Mouse (Mus musculus) liver, embryonic 11.5 days (tissue): ENCODE data around the gene Opa3. TPM values are rescaled to one million over a fixed set of nuclear protein-coding genes. Genes with fewer than 3 reads are reported as not detected.

Source experiments
- ATAC-seq: fragments of 200-750 bp; cut with Nextera tagmentation; replicated peaks from 2 replicates; pipeline ENCODE4 v1.8.0; 2017; ENCODE audit warnings: moderate number of reproducible peaks, mild to moderate bottlenecking, moderate TSS enrichment, moderate library complexity; ENCODE audit not compliant: low FRiP score
- DNase-seq: peaks from one replicate; pipeline ENCODE4 v3.0.0-alpha.2; 2017; ENCODE audit warnings: low spot score
- H3K27ac ChIP-seq: fragments of 300-500 bp; sonication (generic); 2 replicates; pipeline ENCODE4 v1.5.1; 2014; ENCODE audit warnings: mild to moderate bottlenecking, low read depth, low read length, control low read depth
- H3K27me3 ChIP-seq: fragments of 300-500 bp; sonication (generic); replicated peaks from 2 replicates; pipeline ENCODE4 v1.6.1; 2014; ENCODE audit warnings: low read length, mixed read lengths; ENCODE audit not compliant: control insufficient read depth, insufficient read depth
- H3K36me3 ChIP-seq: fragments of 300-500 bp; sonication (generic); 2 replicates; pipeline ENCODE4 v1.6.1; 2014; ENCODE audit warnings: mild to moderate bottlenecking, low read length, moderate library complexity, mixed read lengths; ENCODE audit not compliant: control insufficient read depth, insufficient read depth
- H3K4me1 ChIP-seq: fragments of 300-500 bp; sonication (generic); replicated peaks from 2 replicates; pipeline ENCODE4 v1.6.1; 2014; ENCODE audit warnings: low read length, mixed read lengths; ENCODE audit not compliant: control insufficient read depth, insufficient read depth
- H3K4me2 ChIP-seq: fragments of 300-500 bp; sonication (generic); 2 replicates; pipeline ENCODE4 v1.6.1; 2014; ENCODE audit warnings: mild to moderate bottlenecking, control low read depth, moderate library complexity
- H3K4me3 ChIP-seq: fragments of 300-500 bp; sonication (generic); 2 replicates; pipeline ENCODE4 v1.5.1; 2014; ENCODE audit warnings: low read depth, low read length, control low read depth
- H3K9ac ChIP-seq: fragments of 300-500 bp; sonication (generic); 2 replicates; pipeline ENCODE4 v1.6.1; 2014; ENCODE audit warnings: low read depth, low read length, control low read depth
- H3K9me3 ChIP-seq: fragments of 300-500 bp; sonication (generic); 2 replicates; pipeline ENCODE4 v1.6.1; 2016; ENCODE audit warnings: low read length, inconsistent platforms, mixed read lengths; ENCODE audit not compliant: control insufficient read depth
- WGBS: fragments of 180-500 bp; shearing (Covaris S2); extraction: QIAGEN DNeasy Blood & Tissue Kit; methylation state at CpG from one replicate; pipeline ENCODE4 v1.1.7; 2014; 5-methylcytosine and 5-hydroxymethylcytosine counted together
- polyA plus RNA-seq: library from polyadenylated mRNA; unstranded; fragments of >200 nt; fragmentation: Nextera tagmentation; extraction: Ambion mirVana; gene quantifications from 2 replicates; pipeline ENCODE4 v1.2.1, GENCODE M21; 2014

Opa3 gene
- polyA plus RNA-seq, 1 experiment from 2014 or later, result 33.9 TPM

- no peak for ATAC-seq
- Histone ChIP-seq H3K36me3 (no peaks in the 10 kb centered on the region), H3K27me3 (peaks cover 16% of the 10 kb centered on the region), H3K4me3 (no peak overlapping the region), H3K27ac (no peak overlapping the region), H3K9ac (no peak overlapping the region), H3K4me1 (no peaks in the 10 kb centered on the region), H3K9me3 (no peaks in the 10 kb centered on the region; the same call in 1 of the 2 replicates), H3K4me2 (no peak overlapping the region)
- DNase-seq, result no peak
- WGBS, result 60% methylated on average over 5 of the region's 5 CpGs
Measured at GRCm38 (mm10) chr7:19211041-19211675, 17.0 kb upstream of the Opa3 start.

GRCm38 (mm10) chr7:19211996-19212755 lies 16.0 kb upstream of the Opa3 start, which contains the start of gene Gpr4:
Gpr4 (plus strand) TSS chr7:19212538.
- H3K9ac ChIP-seq, result peak within 1 kb of the TSS; percentile 36
- H3K4me3 ChIP-seq, result peak within 1 kb of the TSS; percentile 51
- no peaks in the 10 kb centered on the region for H3K4me1 ChIP-seq
- 4% methylated on average over 29 of the region's 30 CpGs for WGBS
- H3K27me3 ChIP-seq, result peaks cover 16% of the 10 kb centered on the region
- ATAC-seq, result peak; percentile 68
- peak; percentile 60 for DNase-seq
- peak within 1 kb of the TSS; percentile 81 for H3K4me2 ChIP-seq
- no peaks in the 10 kb centered on the region; the same call in 1 of the 2 replicates for H3K9me3 ChIP-seq
- H3K36me3 ChIP-seq, result no peaks in the 10 kb centered on the region
- no peak within 1 kb of the TSS for H3K27ac ChIP-seq

- Histone ChIP-seq H3K27ac (no peak overlapping the region), H3K36me3 (no peaks in the 10 kb centered on the region), H3K9ac (no peak overlapping the region), H3K27me3 (peaks cover 16% of the 10 kb centered on the region), H3K4me2 (peak overlapping the region; percentile 81; the same call in 1 of the 2 replicates), H3K9me3 (no peaks in the 10 kb centered on the region; the same call in 1 of the 2 replicates), H3K4me3 (no peak overlapping the region), H3K4me1 (no peaks in the 10 kb centered on the region)
- DNase-seq (no peak), ATAC-seq (no peak)
- 70% methylated on average over 2 of the region's 2 CpGs for WGBS
Measured at GRCm38 (mm10) chr7:19213385-19213784, 14.7 kb upstream of the Opa3 start.

- Histone ChIP-seq H3K4me1 (no peaks in the 10 kb centered on the region), H3K9ac (no peak overlapping the region), H3K4me2 (no peak overlapping the region), H3K9me3 (no peaks in the 10 kb centered on the region; the same call in 1 of the 2 replicates), H3K4me3 (no peak overlapping the region), H3K27me3 (peaks cover 16% of the 10 kb centered on the region), H3K36me3 (no peaks in the 10 kb centered on the region), H3K27ac (no peak overlapping the region)
- DNase-seq, result no peak
- WGBS, result 60% methylated on average over 7 of the region's 7 CpGs
- no peak for ATAC-seq
Measured at GRCm38 (mm10) chr7:19214369-19214768, 13.8 kb upstream of the Opa3 start.

GRCm38 (mm10) chr7:19214940-19215339 lies 13.2 kb upstream of the Opa3 start:
- no peak overlapping the region for H3K9ac ChIP-seq
- no peaks in the 10 kb centered on the region for H3K36me3 ChIP-seq
- no peak overlapping the region for H3K27ac ChIP-seq
- peaks cover 16% of the 10 kb centered on the region for H3K27me3 ChIP-seq
- H3K9me3 ChIP-seq, result no peaks in the 10 kb centered on the region; the same call in 1 of the 2 replicates
- DNase-seq, result no peak
- 59% methylated on average over 9 of the region's 9 CpGs for WGBS
- H3K4me2 ChIP-seq, result no peak overlapping the region
- no peaks in the 10 kb centered on the region for H3K4me1 ChIP-seq
- ATAC-seq, result no peak
- no peak overlapping the region for H3K4me3 ChIP-seq

- WGBS, result 26% methylated on average over 5 of the region's 5 CpGs
Measured at GRCm38 (mm10) chr7:19217492-19217891, 10.6 kb upstream of the Opa3 start.

GRCm38 (mm10) chr7:19217944-19218343 lies 10.2 kb upstream of the Opa3 start:
- Histone ChIP-seq H3K4me2 (no peak overlapping the region), H3K27ac (no peak overlapping the region), H3K9me3 (no peaks in the 10 kb centered on the region), H3K4me1 (no peaks in the 10 kb centered on the region), H3K27me3 (peaks cover 7% of the 10 kb centered on the region; the same call in 1 of the 2 replicates), H3K36me3 (no peaks in the 10 kb centered on the region), H3K9ac (no peak overlapping the region), H3K4me3 (no peak overlapping the region)
- ATAC-seq, result peak; percentile 21; the same call in 1 of the 2 replicates
- 6% methylated on average over 2 of the region's 3 CpGs for WGBS
- DNase-seq, result no peak

More at GRCm38 (mm10) chr7:19217492-19217891, 10.6 kb upstream of the Opa3 start:
- ATAC-seq (no peak), DNase-seq (no peak)
- H3K36me3 ChIP-seq, result no peaks in the 10 kb centered on the region
- no peak overlapping the region for H3K27ac ChIP-seq
- no peak overlapping the region for H3K4me3 ChIP-seq
- no peak overlapping the region for H3K4me2 ChIP-seq
- no peaks in the 10 kb centered on the region for H3K9me3 ChIP-seq
- H3K27me3 ChIP-seq, result peaks cover 10% of the 10 kb centered on the region; the same call in 1 of the 2 replicates
- no peaks in the 10 kb centered on the region for H3K4me1 ChIP-seq
- no peak overlapping the region for H3K9ac ChIP-seq

- no peak overlapping the region for H3K9ac ChIP-seq
- H3K9me3 ChIP-seq, result no peaks in the 10 kb centered on the region
- WGBS, result 66% methylated on average over 3 of the region's 3 CpGs
- 0 out of 2 replicates have a peak, but pooled peaks cover 3% of the 10 kb centered on the region for H3K27me3 ChIP-seq
- no peak overlapping the region for H3K27ac ChIP-seq
- peaks cover 7% of the 10 kb centered on the region for H3K4me1 ChIP-seq
- ATAC-seq, result no peak
- no peak for DNase-seq
- H3K4me3 ChIP-seq, result no peak overlapping the region
- no peaks in the 10 kb centered on the region for H3K36me3 ChIP-seq
- no peak overlapping the region for H3K4me2 ChIP-seq
Measured at GRCm38 (mm10) chr7:19220061-19220460, 8.1 kb upstream of the Opa3 start.
